Mouse (Mus musculus) liver, embryonic 12.5 days (tissue): ENCODE data around the gene Fam187b. TPM values are rescaled to one million over a fixed set of nuclear protein-coding genes. Genes with fewer than 3 reads are reported as not detected.

Experiments
- ATAC-seq: fragments of 200-750 bp; cut with Nextera tagmentation; 2 replicates; pipeline ENCODE4 v1.8.0; 2017; ENCODE audit warnings: moderate number of reproducible peaks, mild to moderate bottlenecking, moderate library complexity
- H3K27ac ChIP-seq: fragments of 300-500 bp; sonication (generic); 2 replicates; pipeline ENCODE4 v1.5.1; 2016; ENCODE audit warnings: mild to moderate bottlenecking
- H3K27me3 ChIP-seq: fragments of 300-500 bp; sonication (generic); replicated peaks from 2 replicates; pipeline ENCODE4 v1.6.1; 2016; ENCODE audit warnings: mild to moderate bottlenecking, moderate library complexity
- H3K36me3 ChIP-seq: fragments of 300-500 bp; sonication (generic); 2 replicates; pipeline ENCODE4 v1.6.1; 2016; ENCODE audit warnings: mild to moderate bottlenecking, moderate library complexity
- H3K4me1 ChIP-seq: fragments of 300-500 bp; sonication (generic); 2 replicates; pipeline ENCODE4 v1.6.1; 2016
- H3K4me2 ChIP-seq: fragments of 300-500 bp; sonication (generic); 2 replicates; pipeline ENCODE4 v1.6.1; 2016; ENCODE audit warnings: mild to moderate bottlenecking, moderate library complexity
- H3K4me3 ChIP-seq: fragments of 300-500 bp; sonication (generic); 2 replicates; pipeline ENCODE4 v1.5.1; 2016; ENCODE audit warnings: mild to moderate bottlenecking, moderate library complexity
- H3K9ac ChIP-seq: fragments of 300-500 bp; sonication (generic); 2 replicates; pipeline ENCODE4 v1.6.1; 2016; ENCODE audit warnings: mild to moderate bottlenecking, moderate library complexity
- H3K9me3 ChIP-seq: fragments of 300-500 bp; sonication (generic); replicated peaks from 2 replicates; pipeline ENCODE4 v1.6.1; 2016; ENCODE audit warnings: mild to moderate bottlenecking, moderate library complexity
- WGBS: fragments of 180-500 bp; shearing (Covaris S2); methylation state at CpG from one replicate; pipeline ENCODE4 v1.1.7; 2016; ENCODE audit not compliant: insufficient replicate concordance; 5-methylcytosine and 5-hydroxymethylcytosine counted together
- polyA plus RNA-seq: library from polyadenylated mRNA; unstranded; fragments of >200 nt; fragmentation: Nextera tagmentation; extraction: Ambion mirVana; gene quantifications from 2 replicates; pipeline ENCODE4 v1.2.1, GENCODE M21; 2016

The Fam187b gene
- polyA plus RNA-seq, 1 experiment from 2014 or later: 2.8 TPM

DNA sequence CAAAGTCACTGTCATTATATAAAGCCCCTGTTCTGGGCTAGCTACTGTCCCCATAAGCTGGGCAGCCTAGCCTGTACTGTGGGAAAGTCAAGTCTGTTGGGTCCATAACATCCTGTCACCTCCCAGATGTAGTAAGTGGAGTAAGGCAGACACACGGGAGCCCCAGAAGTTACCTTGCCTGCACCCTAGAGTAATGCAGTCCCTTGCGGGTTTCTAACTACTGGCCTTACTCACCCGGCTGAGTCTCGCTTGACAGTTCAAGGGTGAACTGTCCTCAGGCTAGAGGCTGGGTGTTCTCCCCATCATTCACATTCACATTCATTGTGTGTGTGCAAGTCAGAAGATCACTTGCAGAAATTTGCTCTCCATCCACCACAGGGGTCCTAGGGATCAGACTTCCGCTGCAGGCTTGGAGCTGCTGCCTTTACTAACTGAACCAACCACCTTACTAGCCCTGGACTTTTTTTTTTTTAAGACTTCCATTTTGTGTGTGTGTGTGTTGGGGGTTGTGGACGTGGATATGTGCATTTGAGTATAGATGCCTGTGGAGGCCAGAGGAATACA is 13.7 kb upstream of the Fam187b start:
- peaks cover 35% of the 10 kb centered on the region for H3K4me1 ChIP-seq
- H3K4me3 ChIP-seq: no peak overlapping the region
- no peak overlapping the region for H3K4me2 ChIP-seq
- no peak overlapping the region for H3K27ac ChIP-seq
- peaks cover 30% of the 10 kb centered on the region for H3K36me3 ChIP-seq
- no peak overlapping the region for H3K9ac ChIP-seq
- no peak for ATAC-seq
- H3K9me3 ChIP-seq: no peaks in the 10 kb centered on the region
- H3K27me3 ChIP-seq: no peaks in the 10 kb centered on the region
- 80% methylated on average over 6 of the region's 6 CpGs for WGBS

DNA sequence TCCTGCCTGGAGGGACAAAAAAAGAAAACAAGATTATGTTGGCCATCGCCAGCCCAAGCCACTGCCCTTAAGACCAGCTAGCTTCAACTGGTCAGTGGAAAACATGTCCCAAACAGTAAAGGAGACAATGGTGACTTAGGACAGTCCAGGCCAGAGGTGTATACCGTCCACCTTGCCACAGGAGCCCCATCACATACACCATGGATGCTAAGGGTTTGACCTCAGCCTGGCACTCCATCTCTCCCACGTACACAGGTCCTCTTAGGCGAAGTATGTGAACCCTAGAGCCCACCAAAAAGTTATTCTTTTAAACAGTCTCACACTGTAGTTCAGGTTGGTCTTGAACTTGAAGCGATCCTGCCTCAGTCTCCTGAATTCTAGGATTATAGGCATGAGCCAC is 10.7 kb upstream of the Fam187b start:
- H3K36me3 ChIP-seq: peaks cover 22% of the 10 kb centered on the region
- H3K9me3 ChIP-seq: no peaks in the 10 kb centered on the region
- H3K9ac ChIP-seq: no peak overlapping the region
- H3K27ac ChIP-seq: no peak overlapping the region
- no peaks in the 10 kb centered on the region for H3K27me3 ChIP-seq
- no peak for ATAC-seq
- no peak overlapping the region for H3K4me2 ChIP-seq
- WGBS: 70% methylated on average over 5 of the region's 5 CpGs
- H3K4me3 ChIP-seq: no peak overlapping the region
- peaks cover 22% of the 10 kb centered on the region for H3K4me1 ChIP-seq

DNA sequence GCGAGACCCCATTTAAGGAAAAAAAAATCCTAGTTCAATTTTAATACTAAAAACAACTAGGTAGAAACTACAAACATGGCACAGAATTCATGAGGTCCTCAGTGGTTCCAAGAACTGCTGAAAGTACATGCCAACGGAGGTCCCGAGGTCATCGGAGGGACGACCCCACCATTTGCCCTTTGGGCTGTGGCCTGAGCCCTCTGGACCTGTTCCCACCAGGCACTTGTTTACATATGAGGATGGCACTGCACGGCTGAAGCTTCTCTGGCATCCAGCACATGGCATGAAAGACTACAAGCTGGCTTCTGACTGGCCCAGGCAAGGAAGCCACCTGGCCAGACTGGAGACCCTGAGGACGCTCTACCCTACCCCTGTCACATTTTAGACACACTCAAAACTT is 9.2 kb upstream of the Fam187b start:
- Histone ChIP-seq H3K27me3 (no peaks in the 10 kb centered on the region), H3K4me1 (peaks cover 14% of the 10 kb centered on the region), H3K27ac (no peak overlapping the region), H3K36me3 (peaks cover 10% of the 10 kb centered on the region), H3K9me3 (no peaks in the 10 kb centered on the region), H3K4me2 (no peak overlapping the region), H3K4me3 (no peak overlapping the region), H3K9ac (no peak overlapping the region)
- ATAC-seq: no peak
- WGBS: 81% methylated on average over 7 of the region's 7 CpGs

DNA sequence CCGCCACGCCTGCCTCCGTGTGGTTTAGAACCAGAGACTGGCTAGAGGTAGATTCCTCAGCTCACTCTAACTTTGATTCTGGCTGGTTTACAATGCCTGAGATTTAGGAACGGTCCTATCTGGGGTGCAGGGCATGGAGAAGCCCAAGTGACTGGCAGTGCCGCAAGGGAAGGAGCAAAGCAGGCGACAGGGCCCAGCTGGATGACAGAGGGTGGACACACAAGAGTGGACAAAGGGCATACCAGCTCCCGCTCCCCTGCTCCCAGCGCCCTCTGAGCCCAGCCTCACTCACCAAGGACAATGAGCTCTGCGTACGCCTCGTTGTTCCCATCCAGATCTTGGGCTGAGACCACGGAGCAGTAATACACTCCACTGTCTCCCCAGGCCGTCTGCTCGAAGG is 7.9 kb upstream of the Fam187b start:
- Histone ChIP-seq H3K4me1 (peaks cover 14% of the 10 kb centered on the region), H3K9me3 (no peaks in the 10 kb centered on the region), H3K27ac (no peak overlapping the region), H3K4me2 (no peak overlapping the region), H3K36me3 (peaks cover 6% of the 10 kb centered on the region), H3K4me3 (no peak overlapping the region), H3K9ac (no peak overlapping the region), H3K27me3 (no peaks in the 10 kb centered on the region)
- ATAC-seq: no peak
- WGBS: 80% methylated on average over 14 of the region's 14 CpGs

DNA sequence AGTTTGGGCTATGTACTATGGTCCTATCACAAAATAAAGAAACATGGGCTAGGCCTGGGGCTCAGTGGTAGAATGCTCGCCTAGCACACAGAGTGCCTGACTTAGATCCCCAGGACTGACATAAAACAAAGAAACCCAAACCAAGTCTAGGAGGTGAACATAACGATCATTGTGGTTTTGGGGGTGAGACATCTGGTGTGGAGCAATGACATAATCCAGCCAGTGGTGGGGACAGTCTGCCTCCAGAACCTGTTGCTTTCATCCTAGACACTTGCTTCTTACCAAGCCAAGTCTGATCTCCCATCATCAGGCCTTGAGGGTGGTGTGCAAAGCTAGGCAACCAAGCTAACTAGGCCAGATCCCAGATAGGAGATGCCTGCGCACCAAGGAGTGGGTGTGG is 6.9 kb upstream of the Fam187b start:
- Histone ChIP-seq H3K27ac (no peak overlapping the region), H3K4me2 (no peak overlapping the region), H3K27me3 (peaks cover 3% of the 10 kb centered on the region), H3K9me3 (no peaks in the 10 kb centered on the region), H3K36me3 (peaks cover 6% of the 10 kb centered on the region), H3K4me3 (no peak overlapping the region), H3K4me1 (peaks cover 14% of the 10 kb centered on the region), H3K9ac (no peak overlapping the region)
- ATAC-seq: no peak
- WGBS: 60% methylated on average over 3 of the region's 3 CpGs

DNA sequence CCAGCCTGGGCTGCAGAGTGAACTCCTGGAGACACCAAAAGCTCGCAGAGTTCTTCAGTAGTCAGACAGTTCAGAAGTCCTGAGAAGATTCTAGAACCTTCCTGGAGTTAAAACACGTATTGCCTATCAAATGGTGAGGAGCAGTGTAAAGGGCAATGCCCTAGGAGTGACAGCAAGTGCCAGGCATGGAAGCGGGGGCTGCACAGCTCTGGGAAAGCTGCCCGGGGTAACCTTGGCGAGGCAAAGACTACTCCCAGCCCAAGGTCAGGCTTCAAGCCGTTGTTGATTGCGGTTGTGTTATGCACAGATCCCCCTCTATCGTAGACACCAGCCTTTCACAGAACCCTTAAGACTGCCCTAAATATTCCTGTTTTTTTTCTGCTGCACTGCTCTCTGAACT is 5.0 kb upstream of the Fam187b start:
- Histone ChIP-seq H3K9me3 (no peaks in the 10 kb centered on the region), H3K4me2 (no peak overlapping the region), H3K36me3 (no peaks in the 10 kb centered on the region), H3K4me1 (peaks cover 20% of the 10 kb centered on the region), H3K27ac (no peak overlapping the region), H3K9ac (no peak overlapping the region), H3K4me3 (no peak overlapping the region), H3K27me3 (peaks cover 23% of the 10 kb centered on the region)
- no peak for ATAC-seq
- 76% methylated on average over 8 of the region's 8 CpGs for WGBS

DNA sequence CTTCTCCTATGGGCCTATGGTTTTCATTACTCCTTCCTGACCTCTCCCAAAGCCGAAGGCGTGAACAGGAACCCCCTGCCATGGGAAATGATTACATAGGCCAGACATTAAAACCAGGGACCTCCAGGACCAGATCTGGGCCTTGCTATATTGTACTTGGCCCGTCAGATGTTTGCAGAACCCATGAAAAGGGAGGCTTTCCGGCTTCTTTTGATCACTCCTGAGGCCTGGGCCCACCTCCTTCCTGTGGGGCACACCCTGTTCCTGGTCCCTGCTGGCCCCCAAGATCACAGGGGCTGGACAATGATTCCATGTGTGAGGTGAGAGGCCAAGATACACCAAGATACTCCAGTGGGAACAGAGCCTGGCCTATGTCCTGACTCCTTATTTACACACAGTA is 4.4 kb upstream of the Fam187b start:
- H3K27ac ChIP-seq: no peak overlapping the region
- no peak for ATAC-seq
- H3K4me3 ChIP-seq: no peak overlapping the region
- no peaks in the 10 kb centered on the region for H3K9me3 ChIP-seq
- 69% methylated on average over 4 of the region's 4 CpGs for WGBS
- H3K4me2 ChIP-seq: no peak overlapping the region
- H3K27me3 ChIP-seq: peaks cover 24% of the 10 kb centered on the region
- no peaks in the 10 kb centered on the region for H3K36me3 ChIP-seq
- H3K4me1 ChIP-seq: peaks cover 15% of the 10 kb centered on the region
- no peak overlapping the region for H3K9ac ChIP-seq

DNA sequence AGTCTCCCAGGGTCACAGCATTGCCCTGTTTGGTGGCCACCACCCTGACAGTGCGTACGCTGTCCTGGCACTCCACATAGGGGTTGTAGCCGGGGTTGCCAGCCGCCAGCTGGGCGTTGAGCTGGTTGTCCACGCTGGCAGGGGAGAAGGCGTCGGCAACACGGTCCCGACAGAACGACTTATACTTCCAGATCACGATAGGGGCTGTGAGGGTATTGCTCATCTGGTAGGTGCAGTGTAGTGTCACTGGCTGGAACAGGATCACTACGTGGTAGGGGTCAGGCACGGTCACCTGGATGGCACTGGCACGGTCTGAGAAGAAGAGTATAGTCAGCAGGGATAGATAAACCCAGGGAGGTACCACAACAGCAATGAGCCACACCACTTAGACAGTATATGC is 1.7 kb upstream of the Fam187b start:
- Histone ChIP-seq H3K4me1 (peaks cover 12% of the 10 kb centered on the region), H3K27me3 (peaks cover 24% of the 10 kb centered on the region), H3K9me3 (no peaks in the 10 kb centered on the region), H3K9ac (no peak overlapping the region), H3K4me3 (0 out of 2 replicates have a peak overlapping the region, but pooled peaks have one; percentile 52), H3K27ac (no peak overlapping the region), H3K36me3 (no peaks in the 10 kb centered on the region), H3K4me2 (peak overlapping the region; percentile 65; the same call in 1 of the 2 replicates)
- 80% methylated on average over 15 of the region's 15 CpGs for WGBS
- no peak for ATAC-seq

DNA sequence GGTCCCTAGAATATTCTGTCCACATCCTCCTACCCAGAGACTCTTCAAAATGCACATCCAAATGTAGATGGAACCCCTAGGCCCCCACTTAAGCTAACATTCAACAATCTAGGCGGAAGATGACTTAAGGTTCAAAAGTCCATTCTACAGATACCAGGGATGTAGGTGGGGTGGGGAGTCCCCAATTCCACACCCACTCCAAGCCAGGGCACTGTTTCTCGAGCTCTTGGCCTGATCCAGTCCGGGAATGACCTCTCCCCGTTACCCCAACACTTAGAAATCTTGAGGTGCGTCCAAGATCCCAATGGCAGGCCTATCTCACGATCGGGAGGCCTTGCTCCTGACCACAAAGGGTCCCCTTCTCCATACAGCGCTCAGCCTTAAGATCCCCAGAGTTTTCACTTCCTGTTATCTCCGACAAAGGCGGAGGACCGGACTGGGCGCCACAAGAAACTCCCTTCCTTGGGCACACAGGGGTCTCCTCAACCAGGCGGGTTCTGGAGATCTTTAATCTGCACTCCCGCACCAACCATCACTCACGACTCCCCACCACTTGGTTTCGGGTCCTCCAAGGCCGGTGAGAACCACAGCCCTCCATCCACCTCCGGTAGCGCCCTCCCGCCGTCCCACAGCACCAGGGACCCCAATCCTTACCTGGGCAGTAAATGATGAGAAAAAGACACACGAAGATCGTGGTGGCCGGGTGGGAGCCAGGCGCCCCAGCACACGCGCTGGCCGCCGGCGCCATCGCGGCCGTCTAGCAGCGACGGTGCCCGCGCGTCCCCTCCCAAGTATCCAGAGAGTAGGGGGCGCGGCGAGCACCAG is 952 bp upstream of the Fam187b start:
- no peaks in the 10 kb centered on the region for H3K36me3 ChIP-seq
- peak overlapping the region; percentile 52 for H3K9ac ChIP-seq
- no peaks in the 10 kb centered on the region for H3K9me3 ChIP-seq
- WGBS: 9% methylated on average over 41 of the region's 41 CpGs
- peak overlapping the region; percentile 52 for H3K4me3 ChIP-seq
- peaks cover 24% of the 10 kb centered on the region for H3K27me3 ChIP-seq
- peak overlapping the region; percentile 25; the same call in 1 of the 2 replicates for H3K27ac ChIP-seq
- H3K4me1 ChIP-seq: peaks cover 12% of the 10 kb centered on the region
- ATAC-seq: peak; percentile 6; the same call in 1 of the 2 replicates
- peak overlapping the region; percentile 65 for H3K4me2 ChIP-seq

DNA sequence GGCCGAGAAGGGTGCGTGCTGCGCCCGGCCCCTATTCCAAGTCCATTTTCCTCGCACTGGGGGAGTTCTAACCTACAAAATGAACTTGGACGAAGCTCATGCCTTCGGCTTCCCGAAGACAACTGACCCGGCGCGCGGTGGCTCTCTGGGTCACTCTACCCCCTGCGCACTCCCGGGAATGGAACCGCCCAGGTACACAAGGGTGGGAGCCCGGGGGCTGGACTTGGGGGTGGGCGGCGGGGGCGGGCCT is 414 bp upstream of the Fam187b start, which contains the start of gene Lsr:
Gene Lsr (minus strand): TSS at position 214 of the 250 bp plus-strand sequence.
- Histone ChIP-seq H3K27ac (peak within 1 kb of the TSS; percentile 60; the same call in 1 of the 2 replicates), H3K9ac (peak within 1 kb of the TSS; percentile 52), H3K4me2 (peak within 1 kb of the TSS; percentile 65), H3K27me3 (peaks cover 24% of the 10 kb centered on the region), H3K4me1 (peaks cover 12% of the 10 kb centered on the region), H3K4me3 (peak within 1 kb of the TSS; percentile 52), H3K36me3 (no peaks in the 10 kb centered on the region), H3K9me3 (no peaks in the 10 kb centered on the region)
- no peak for ATAC-seq
- 2% methylated on average over 19 of the region's 19 CpGs for WGBS

DNA sequence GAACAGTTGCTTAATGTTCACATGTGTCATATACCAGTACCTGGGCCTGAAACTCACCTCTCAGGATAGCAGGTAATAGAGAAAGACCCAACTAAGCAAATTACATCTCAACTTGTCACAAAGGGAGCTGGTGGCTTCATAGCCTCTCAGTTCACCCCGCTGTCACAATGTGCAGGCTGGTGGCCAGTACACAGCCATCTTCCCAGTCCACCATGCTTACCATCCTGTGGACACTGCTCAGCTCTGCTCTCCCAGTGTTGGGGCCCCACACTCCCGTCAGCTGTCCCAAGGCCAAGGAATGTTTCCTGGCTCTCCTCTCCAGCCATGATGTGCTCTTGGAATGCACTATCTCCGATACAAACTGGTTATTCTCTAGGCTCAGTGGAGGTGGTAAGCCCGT is 8.1 kb downstream of the Fam187b start:
- Histone ChIP-seq H3K27ac (no peak overlapping the region), H3K4me1 (no peaks in the 10 kb centered on the region), H3K4me3 (no peak overlapping the region), H3K4me2 (no peak overlapping the region), H3K27me3 (no peaks in the 10 kb centered on the region), H3K36me3 (no peaks in the 10 kb centered on the region), H3K9ac (no peak overlapping the region), H3K9me3 (no peaks in the 10 kb centered on the region; the same call in 1 of the 2 replicates)
- ATAC-seq: no peak
- WGBS: 67% methylated on average over 4 of the region's 4 CpGs

DNA sequence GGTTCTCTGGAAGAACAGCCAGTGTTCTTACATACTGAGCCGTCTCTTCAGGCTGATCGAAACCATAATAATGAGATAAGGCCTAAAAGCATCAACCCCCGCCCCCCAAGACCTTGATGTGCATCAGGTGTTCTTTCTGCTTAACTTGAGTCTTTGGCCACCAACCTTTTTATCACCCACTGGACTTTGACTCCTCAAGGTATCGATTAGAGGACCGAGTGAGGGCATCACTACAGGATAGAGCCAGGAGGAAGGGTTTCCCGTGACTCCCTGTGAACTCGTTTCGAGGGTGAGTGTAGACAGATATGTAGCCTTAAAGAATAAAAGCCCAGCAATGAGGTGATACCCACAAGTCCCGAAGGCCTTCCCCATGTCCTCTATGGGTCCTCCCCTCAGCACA is 11.8 kb downstream of the Fam187b start:
- H3K27ac ChIP-seq: no peak overlapping the region
- WGBS: 71% methylated on average over 9 of the region's 9 CpGs
- no peaks in the 10 kb centered on the region for H3K36me3 ChIP-seq
- H3K4me1 ChIP-seq: no peaks in the 10 kb centered on the region
- no peak overlapping the region for H3K4me2 ChIP-seq
- H3K9ac ChIP-seq: no peak overlapping the region
- no peak overlapping the region for H3K4me3 ChIP-seq
- H3K9me3 ChIP-seq: no peaks in the 10 kb centered on the region
- ATAC-seq: no peak
- no peaks in the 10 kb centered on the region for H3K27me3 ChIP-seq
